Mouse (Mus musculus) stomach, postnatal 0 days (tissue): ENCODE data around the gene Myl6b. TPM values are rescaled to one million over a fixed set of nuclear protein-coding genes. Genes with fewer than 3 reads are reported as not detected.

Experiments used
- ATAC-seq: fragments of 200-750 bp; cut with Nextera tagmentation; 2 replicates; pipeline ENCODE4 v1.8.0; 2017; ENCODE audit not compliant: low FRiP score, low TSS enrichment
- DNase-seq: peaks from one replicate; pipeline ENCODE4 v3.0.0-alpha.2; 2016; ENCODE audit warnings: low spot score
- H3K27ac ChIP-seq: fragments of 300-500 bp; sonication (generic); replicated peaks from 2 replicates; pipeline ENCODE4 v1.5.1; 2014; ENCODE audit warnings: mild to moderate bottlenecking, control low read depth
- H3K27me3 ChIP-seq: fragments of 300-500 bp; sonication (generic); 2 replicates; pipeline ENCODE4 v1.6.1; 2014; ENCODE audit warnings: low read length; ENCODE audit not compliant: control insufficient read depth, insufficient read depth
- H3K36me3 ChIP-seq: fragments of 300-500 bp; sonication (generic); 2 replicates; pipeline ENCODE4 v1.6.1; 2014; ENCODE audit warnings: low read length, mixed read lengths; ENCODE audit not compliant: control insufficient read depth, insufficient read depth
- H3K4me1 ChIP-seq: fragments of 300-500 bp; sonication (generic); replicated peaks from 2 replicates; pipeline ENCODE4 v1.6.1; 2014; ENCODE audit warnings: antibody characterized with exemption; ENCODE audit not compliant: control insufficient read depth, insufficient read depth
- H3K4me2 ChIP-seq: fragments of 300-500 bp; sonication (generic); replicated peaks from 2 replicates; pipeline ENCODE4 v1.6.1; 2014; ENCODE audit warnings: low read depth, mild to moderate bottlenecking, control low read depth, moderate library complexity
- H3K4me3 ChIP-seq: fragments of 300-500 bp; sonication (generic); 2 replicates; pipeline ENCODE4 v1.5.1; 2014; ENCODE audit warnings: low read depth, low read length, control low read depth
- H3K9ac ChIP-seq: fragments of 300-500 bp; sonication (generic); 2 replicates; pipeline ENCODE4 v1.6.1; 2014; ENCODE audit warnings: mild to moderate bottlenecking, low read length, control low read depth, mixed read lengths
- H3K9me3 ChIP-seq: fragments of 300-500 bp; sonication (generic); 2 replicates; pipeline ENCODE4 v1.6.1; 2016; ENCODE audit warnings: low read length; ENCODE audit not compliant: control insufficient read depth
- CTCF ChIP-seq: IDR thresholded peaks from 2 replicates; pipeline ENCODE4 v1.5.1; 2016; ENCODE audit warnings: antibody characterized with exemption, low read depth, mild to moderate bottlenecking, moderate library complexity
- EP300 ChIP-seq: optimal IDR thresholded peaks from 2 replicates; pipeline ENCODE3; 2016; ENCODE audit warnings: antibody characterized with exemption
- WGBS: fragments of 180-500 bp; shearing (Covaris S2); extraction: QIAGEN DNeasy Blood & Tissue Kit; methylation state at CpG from one replicate; pipeline ENCODE4 v1.1.7; 2014; 5-methylcytosine and 5-hydroxymethylcytosine counted together
- microRNA-seq: library from miRNA; unstranded; fragments of <30 nt; microRNA quantifications from one replicate; pipeline ENCODE4, GENCODE M21; 2016
- polyA plus RNA-seq: library from polyadenylated mRNA; unstranded; fragments of >200 nt; fragmentation: Nextera tagmentation; extraction: Ambion mirVana; gene quantifications from 2 replicates; pipeline ENCODE4 v1.2.1, GENCODE M21; 2015

Myl6b gene
- polyA plus RNA-seq, 1 experiment from 2014 or later: 2.2 TPM

GRCm38 (mm10) chr10:128445407-128445806 lies 53.1 kb downstream of the Myl6b start:
- no peak overlapping the region for H3K9ac ChIP-seq
- ATAC-seq (no peak), DNase-seq (no peak)
- no peaks in the 10 kb centered on the region for H3K36me3 ChIP-seq
- 73% methylated on average over 4 of the region's 4 CpGs for WGBS
- TF ChIP-seq CTCF (no peak), EP300 (no peak)
- no peak overlapping the region for H3K27ac ChIP-seq
- H3K9me3 ChIP-seq: no peaks in the 10 kb centered on the region
- no peak overlapping the region for H3K4me3 ChIP-seq
- H3K4me2 ChIP-seq: no peak overlapping the region
- H3K4me1 ChIP-seq: no peaks in the 10 kb centered on the region
- no peaks in the 10 kb centered on the region for H3K27me3 ChIP-seq

GRCm38 (mm10) chr10:128444354-128444753 lies 54.1 kb downstream of the Myl6b start:
- TF ChIP-seq CTCF: no peak
- no peak for TF ChIP-seq EP300
- 55% methylated on average over 6 of the region's 6 CpGs for WGBS
- no peaks in the 10 kb centered on the region for H3K9me3 ChIP-seq

More at GRCm38 (mm10) chr10:128444354-128444753, 54.1 kb downstream of the Myl6b start:
- Histone ChIP-seq H3K27me3 (no peaks in the 10 kb centered on the region), H3K4me3 (no peak overlapping the region), H3K36me3 (peaks cover 5% of the 10 kb centered on the region; the same call in 1 of the 2 replicates), H3K27ac (no peak overlapping the region), H3K9ac (no peak overlapping the region), H3K4me2 (no peak overlapping the region), H3K4me1 (no peaks in the 10 kb centered on the region)
- ATAC-seq (no peak), DNase-seq (no peak)

Small RNA genes lying within 50 kb of the gene (microRNA-seq; reads per million reads assigned to microRNA genes)
- gene Mir6916: not detected
- gene Mir8105: not detected

Other genes starting within 250 kb of the Myl6b start
- 0.13 TPM in 1 of 2 replicates, not detected in the other for gene Apon, start 244.6 kb downstream of the Myl6b start, polyA plus RNA-seq
- 1.1 and 2.5 TPM in 2 replicates for gene Apof, start 230.0 kb downstream of the Myl6b start, polyA plus RNA-seq
- gene Stat2, start 228.1 kb downstream of the Myl6b start, polyA plus RNA-seq: 7.8 and 8.6 TPM in 2 replicates
- 0.33 and 0.35 TPM in 2 replicates for gene Il23a, start 199.9 kb downstream of the Myl6b start, polyA plus RNA-seq
- 12.6 and 14.1 TPM in 2 replicates for gene Pan2, start 195.3 kb downstream of the Myl6b start, polyA plus RNA-seq
- 214 and 218 TPM in 2 replicates for gene Cnpy2, start 176.2 kb downstream of the Myl6b start, polyA plus RNA-seq
- 152 and 158 TPM in 2 replicates for gene Cs, start 161.0 kb downstream of the Myl6b start, polyA plus RNA-seq
- 12.9 and 13.8 TPM in 2 replicates for gene Coq10a, start 129.7 kb downstream of the Myl6b start, polyA plus RNA-seq
- 2.9 and 4.3 TPM in 2 replicates for gene Ankrd52, start 121.6 kb downstream of the Myl6b start, polyA plus RNA-seq
- gene Slc39a5, start 97.5 kb downstream of the Myl6b start, polyA plus RNA-seq: 0.75 and 0.76 TPM in 2 replicates
- gene Nabp2, start 87.2 kb downstream of the Myl6b start, polyA plus RNA-seq: 53.5 and 54.4 TPM in 2 replicates
- gene Rnf41, start 87.0 kb downstream of the Myl6b start, polyA plus RNA-seq: 18.9 and 20.1 TPM in 2 replicates
- 21.4 and 26.6 TPM in 2 replicates for gene Smarcc2, start 39.4 kb downstream of the Myl6b start, polyA plus RNA-seq
- 2,935 and 3,187 TPM in 2 replicates for gene Myl6, start 4.5 kb downstream of the Myl6b start, polyA plus RNA-seq
- 15.0 and 15.1 TPM in 2 replicates for gene Esyt1, start 27.2 kb upstream of the Myl6b start, polyA plus RNA-seq
- gene Zc3h10, start 49.1 kb upstream of the Myl6b start, polyA plus RNA-seq: 7.8 and 8.5 TPM in 2 replicates
- gene Rpl41, start 50.6 kb upstream of the Myl6b start, polyA plus RNA-seq: 3,550 and 3,693 TPM in 2 replicates
- gene Pa2g4, start 67.3 kb upstream of the Myl6b start, polyA plus RNA-seq: 131 and 135 TPM in 2 replicates
- gene Erbb3, start 91.0 kb upstream of the Myl6b start, polyA plus RNA-seq: 18.6 and 18.9 TPM in 2 replicates
- 781 and 811 TPM in 2 replicates for gene Rps26, start 128.1 kb upstream of the Myl6b start, polyA plus RNA-seq
- 1.6 and 1.7 TPM in 2 replicates for gene Ikzf4, start 147.3 kb upstream of the Myl6b start, polyA plus RNA-seq
- gene Suox, start 175.4 kb upstream of the Myl6b start, polyA plus RNA-seq: 20.3 and 21.4 TPM in 2 replicates
- gene Rab5b, start 197.6 kb upstream of the Myl6b start, polyA plus RNA-seq: 54.0 and 59.4 TPM in 2 replicates
- 1.4 and 2.0 TPM in 2 replicates for gene Pmel, start 205.5 kb upstream of the Myl6b start, polyA plus RNA-seq
- gene Cdk2, start 206.3 kb upstream of the Myl6b start, polyA plus RNA-seq: 33.1 and 33.4 TPM in 2 replicates
- gene Dgka, start 246.2 kb upstream of the Myl6b start, polyA plus RNA-seq: 14.6 and 15.7 TPM in 2 replicates
- gene Pym1, start 249.2 kb upstream of the Myl6b start, polyA plus RNA-seq: 22.7 and 24.1 TPM in 2 replicates